Comparison of ENCODE assay signal across 27 mouse cellular contexts in the genomic region with DNA sequence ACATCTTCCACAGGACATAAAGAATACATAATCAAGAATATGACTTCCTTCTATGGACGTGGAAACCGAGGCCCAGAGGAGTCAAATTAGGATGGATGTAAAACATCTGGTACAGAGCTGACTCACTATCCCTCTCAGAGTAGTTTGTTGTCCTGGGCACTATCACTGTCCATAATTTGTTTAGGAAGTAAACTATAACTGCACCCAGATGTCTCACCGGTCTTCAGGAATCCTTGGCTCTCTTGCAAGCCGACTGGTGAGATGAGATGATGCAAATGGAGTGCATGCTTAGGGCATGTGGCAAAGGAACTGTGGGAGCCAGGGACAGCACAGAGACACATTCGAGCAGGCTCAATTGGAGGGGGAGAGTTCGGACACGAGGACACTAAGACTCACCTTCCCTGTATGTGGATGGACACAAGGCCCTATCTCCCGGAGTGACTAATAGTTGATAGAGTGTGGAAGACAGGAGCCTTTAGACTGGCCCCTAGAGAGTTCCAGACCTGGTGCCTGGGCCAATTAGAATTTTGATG. TPM values are rescaled to one million over a fixed set of nuclear protein-coding genes. Genes with fewer than 3 reads are reported as not detected.
DNase-seq lines count a peak whose midpoint lies in the region; ATAC-seq lines count a peak whose summit lies in the region.
"Had no signal": no experiment of that assay in that cellular context is flagged by ENCODE, and none has a peak within 500 bp of the region (broad histone marks: within the 10 kb centered on the region; RNA-seq: fewer than 3 reads in every experiment).

No protein-coding gene starts in this region.

- no peak for DNase-seq in lung, postnatal 4 days
- DNase-seq in NIH3T3 (ENCODE audit: low read depth) = peak; percentile 63
- peak; percentile 35 for DNase-seq in embryonic facial prominence, embryonic 14.5 days (ENCODE audit: low spot score)
- DNase-seq in testis, postnatal 10 days (ENCODE audit: low spot score) = no peak
- no peak for DNase-seq in retina, embryonic 14.5 days (ENCODE audit: low spot score)
- DNase-seq: adrenal gland, postnatal 25 days; cerebellum, adult 18-20 months; cerebellum, postnatal 10 days; forebrain, postnatal 0 days; heart, postnatal 10 days; kidney, adult 11 months; kidney, postnatal 14 days; liver, postnatal 0 days; midbrain, embryonic 14.5 days; right cerebral cortex, adult 18-20 months; right cerebral cortex, postnatal 4 days had no signal

- WGBS in lung, embryonic 16.5 days = 53% methylated on average over 8 of the region's 8 CpGs
- 43% methylated on average over 8 of the region's 8 CpGs for WGBS in embryonic facial prominence, embryonic 14.5 days

- ATAC-seq in lung, embryonic 16.5 days (ENCODE audit: low read depth) = peak; percentile 29; the same call in 1 of the 2 replicates
- ATAC-seq in embryonic facial prominence, embryonic 14.5 days (ENCODE audit: low read depth) = peak; percentile 24; the same call in 1 of the 2 replicates
- ATAC-seq: forebrain, postnatal 0 days; inflammation-experienced regulatory T-cells, adult 6 months; liver, embryonic 12.5 days; liver, postnatal 0 days had no signal

- no peak overlapping the region for H3K4me2 ChIP-seq in lung, embryonic 16.5 days (ENCODE audit: low read depth, low read length)
- H3K4me2 ChIP-seq in embryonic facial prominence, embryonic 14.5 days (ENCODE audit: low read depth, low read length) = no peak overlapping the region
- H3K4me2 ChIP-seq: heart, embryonic 13.5 days; hindbrain, embryonic 15.5 days; limb, embryonic 13.5 days; liver, embryonic 12.5 days; neural tube, embryonic 15.5 days had no signal

- H3K9ac ChIP-seq in lung, embryonic 16.5 days (ENCODE audit: low read length) = no peak overlapping the region
- no peak overlapping the region for H3K9ac ChIP-seq in embryonic facial prominence, embryonic 14.5 days (ENCODE audit: low read depth, low read length)
- H3K9ac ChIP-seq: forebrain, postnatal 0 days; heart, embryonic 13.5 days; hindbrain, embryonic 15.5 days; limb, embryonic 13.5 days; liver, embryonic 12.5 days; liver, postnatal 0 days; neural tube, embryonic 15.5 days had no signal

- H3K27me3 ChIP-seq in lung, embryonic 16.5 days (ENCODE audit: control insufficient read depth, insufficient read depth, low read depth, low read length) = no peaks in the 10 kb centered on the region
- H3K27me3 ChIP-seq in embryonic facial prominence, embryonic 14.5 days (replicated peaks; ENCODE audit: control insufficient read depth, insufficient read depth, low read length) = no peaks in the 10 kb centered on the region
- H3K27me3 ChIP-seq: hindbrain, embryonic 15.5 days; limb, embryonic 13.5 days; neural tube, embryonic 15.5 days had no signal

- peak overlapping the region; percentile 4; the same call in 1 of the 2 replicates for H3K27ac ChIP-seq in lung, embryonic 16.5 days (ENCODE audit: low read length)
- H3K27ac ChIP-seq in embryonic facial prominence, embryonic 14.5 days (replicated peaks; ENCODE audit: low read depth, low read length) = no peak overlapping the region
- H3K27ac ChIP-seq: heart, embryonic 13.5 days; hindbrain, embryonic 10.5 days; hindbrain, embryonic 15.5 days; left cerebral cortex, adult 2 months; limb, embryonic 13.5 days; liver, embryonic 12.5 days; neural tube, embryonic 15.5 days had no signal

- no peak overlapping the region for H3K4me3 ChIP-seq in lung, embryonic 16.5 days (ENCODE audit: low read length)
- H3K4me3 ChIP-seq in embryonic facial prominence, embryonic 14.5 days (ENCODE audit: low read depth, low read length) = no peak overlapping the region
- H3K4me3 ChIP-seq: erythroblast, embryonic 14.5 days; heart, embryonic 13.5 days; hindbrain, embryonic 10.5 days; hindbrain, embryonic 15.5 days; left cerebral cortex, adult 2 months; limb, embryonic 13.5 days; liver, embryonic 12.5 days; neural tube, embryonic 15.5 days had no signal

- H3K36me3 ChIP-seq in lung, embryonic 16.5 days (ENCODE audit: control insufficient read depth, insufficient read depth, low read length) = no peaks in the 10 kb centered on the region
- peaks cover 7% of the 10 kb centered on the region; the same call in 1 of the 2 replicates for H3K36me3 ChIP-seq in embryonic facial prominence, embryonic 14.5 days (ENCODE audit: control insufficient read depth, insufficient read depth, low read length)
- H3K36me3 ChIP-seq: G1E; heart, embryonic 13.5 days; hindbrain, embryonic 10.5 days; hindbrain, embryonic 15.5 days; liver, embryonic 12.5 days; neural tube, embryonic 15.5 days had no signal

- no peaks in the 10 kb centered on the region for H3K9me3 ChIP-seq in lung, embryonic 16.5 days (ENCODE audit: control insufficient read depth, low read length)
- no peaks in the 10 kb centered on the region for H3K9me3 ChIP-seq in embryonic facial prominence, embryonic 14.5 days (ENCODE audit: control insufficient read depth, low read length)
- H3K9me3 ChIP-seq: G1E; heart, embryonic 13.5 days; hindbrain, embryonic 10.5 days; hindbrain, embryonic 15.5 days; limb, embryonic 13.5 days; liver, embryonic 12.5 days; neural tube, embryonic 15.5 days had no signal

- peaks cover 5% of the 10 kb centered on the region for H3K4me1 ChIP-seq in lung, embryonic 16.5 days (replicated peaks; ENCODE audit: control insufficient read depth, insufficient read depth, low read length)
- H3K4me1 ChIP-seq in embryonic facial prominence, embryonic 14.5 days (ENCODE audit: control insufficient read depth, insufficient read depth, low read length) = peaks cover 13% of the 10 kb centered on the region
- H3K4me1 ChIP-seq: heart, embryonic 13.5 days; hindbrain, embryonic 10.5 days; hindbrain, embryonic 15.5 days; liver, embryonic 12.5 days; neural tube, embryonic 15.5 days had no signal

RNA-seq across cellular contexts. Expression of a gene that starts 10.8 kb away (rescaled TPM):
- 2.2 and 3.0 TPM in 2 replicates for polyA plus RNA-seq in lung, embryonic 16.5 days (2015; fragmentation: Nextera tagmentation; extraction: Ambion mirVana)
- 31.7 and 33.7 TPM in 2 replicates for polyA plus RNA-seq in embryonic facial prominence, embryonic 14.5 days (2014; fragmentation: Nextera tagmentation; extraction: Ambion mirVana)
- polyA plus RNA-seq: erythroblast, embryonic 14.5 days; G1E had no signal

RNA-seq across cellular contexts. Expression of a gene that starts 44.4 kb away (rescaled TPM):
- polyA plus RNA-seq in lung, embryonic 16.5 days (2015; fragmentation: Nextera tagmentation; extraction: Ambion mirVana) = 15.8 and 17.8 TPM in 2 replicates
- polyA plus RNA-seq in embryonic facial prominence, embryonic 14.5 days (2014; fragmentation: Nextera tagmentation; extraction: Ambion mirVana) = 12.5 and 14.2 TPM in 2 replicates

Comparison
In these comparisons a context has a peak if more than half of its experiments do, and no peak if none do; other contexts are left out.
1. DNase-seq: peak in NIH3T3 (single experiment) and embryonic facial prominence, embryonic 14.5 days (single experiment); none in lung, postnatal 4 days (0 of 2), testis, postnatal 10 days (single experiment) and retina, embryonic 14.5 days (single experiment).